Mouse (Mus musculus): ENCODE results near the gene Pawr. TPM values are rescaled to one million over a fixed set of nuclear protein-coding genes. Genes with fewer than 3 reads are reported as not detected.

The Pawr gene
- polyA plus RNA-seq, 1 experiment from 2014 or later, result 14.4 TPM

DNA sequence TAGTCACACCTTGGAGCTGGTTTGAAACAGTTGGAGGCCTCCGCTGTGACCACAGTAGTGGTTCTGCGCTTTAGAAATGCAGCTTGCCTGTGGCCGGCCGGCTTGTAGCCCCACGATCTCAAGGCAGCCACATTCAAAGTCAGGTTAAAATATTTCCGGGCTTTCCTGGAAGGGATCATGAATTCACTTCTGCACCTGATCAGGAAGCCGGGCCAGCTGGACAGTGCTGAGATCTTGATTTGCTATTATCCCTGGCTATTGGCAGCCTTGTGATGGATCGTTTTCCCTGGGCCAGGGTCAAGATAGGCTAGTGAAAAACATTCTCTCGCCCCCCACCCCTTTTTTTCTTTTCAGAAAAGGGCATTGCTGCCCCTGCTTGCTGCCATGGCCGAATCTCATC, 123.3 kb downstream of the Pawr start:
- 53% methylated on average over 10 of the region's 10 CpGs for WGBS
- no peaks in the 10 kb centered on the region for H3K36me3 ChIP-seq (ENCODE audit: control insufficient read depth, insufficient read depth, low read length)
- H3K27me3 ChIP-seq (ENCODE audit: control insufficient read depth, insufficient read depth, low read depth, low read length), result no peaks in the 10 kb centered on the region
- H3K4me3 ChIP-seq (ENCODE audit: low read length), result no peak overlapping the region
- H3K4me2 ChIP-seq (ENCODE audit: low read depth, low read length), result no peak overlapping the region
- H3K9ac ChIP-seq (ENCODE audit: low read length), result no peak overlapping the region
- no peak overlapping the region for H3K27ac ChIP-seq (ENCODE audit: low read length)
- H3K9me3 ChIP-seq (ENCODE audit: control insufficient read depth, low read length), result no peaks in the 10 kb centered on the region; the same call in 1 of the 2 replicates
- peaks cover 7% of the 10 kb centered on the region; the same call in 1 of the 2 replicates for H3K4me1 ChIP-seq (replicated peaks; ENCODE audit: control insufficient read depth, insufficient read depth, low read length)
- ATAC-seq (ENCODE audit: low read depth), result no peak

DNA sequence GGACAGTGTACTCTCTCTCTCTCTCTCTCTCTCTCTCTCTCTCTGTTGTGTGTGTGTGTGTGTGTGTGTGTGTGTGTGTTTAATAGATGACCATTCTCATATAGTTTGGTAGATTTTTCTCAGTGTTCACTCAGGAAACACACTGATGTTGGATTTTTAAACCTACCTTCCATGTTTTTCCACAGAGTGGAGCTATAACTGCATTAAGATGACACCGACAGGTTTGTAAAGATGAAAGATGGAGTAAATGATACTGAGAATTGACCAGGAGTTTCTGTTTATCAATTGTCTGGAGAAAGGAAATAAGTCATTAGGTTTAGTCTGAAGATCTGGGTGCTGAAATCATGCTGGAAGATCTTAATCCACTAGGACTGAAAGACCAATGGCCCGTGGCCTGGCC, 124.0 kb downstream of the Pawr start:
- H3K4me3 ChIP-seq (ENCODE audit: low read length), result no peak overlapping the region
- 70% methylated on average over 2 of the region's 2 CpGs for WGBS
- no peak overlapping the region for H3K27ac ChIP-seq (ENCODE audit: low read length)
- no peaks in the 10 kb centered on the region for H3K36me3 ChIP-seq (ENCODE audit: control insufficient read depth, insufficient read depth, low read length)
- H3K27me3 ChIP-seq (ENCODE audit: control insufficient read depth, insufficient read depth, low read depth, low read length), result no peaks in the 10 kb centered on the region
- no peak overlapping the region for H3K9ac ChIP-seq (ENCODE audit: low read length)
- no peak overlapping the region for H3K4me2 ChIP-seq (ENCODE audit: low read depth, low read length)
- no peak for ATAC-seq (ENCODE audit: low read depth)
- H3K4me1 ChIP-seq (replicated peaks; ENCODE audit: control insufficient read depth, insufficient read depth, low read length), result peaks cover 7% of the 10 kb centered on the region; the same call in 1 of the 2 replicates
- H3K9me3 ChIP-seq (ENCODE audit: control insufficient read depth, low read length), result no peaks in the 10 kb centered on the region; the same call in 1 of the 2 replicates

DNA sequence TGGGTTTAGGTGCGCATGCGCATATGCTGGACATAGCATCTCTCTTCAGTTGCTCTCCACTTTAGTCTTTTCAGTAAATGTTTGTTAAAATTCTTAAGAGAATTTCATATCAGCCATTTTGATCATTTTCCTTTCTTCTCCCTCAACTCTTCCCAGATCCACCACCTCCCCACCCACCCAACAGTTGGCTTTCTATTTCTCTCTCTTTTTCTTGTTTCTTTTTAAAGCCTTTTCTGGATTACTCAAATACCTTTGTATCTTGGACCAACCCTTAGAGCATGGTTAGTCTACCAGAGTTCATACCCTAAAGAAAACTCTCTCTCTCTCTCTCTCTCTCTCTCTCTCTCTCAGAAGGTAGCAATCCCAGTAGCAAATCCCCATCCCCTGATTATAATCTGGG, 125.1 kb downstream of the Pawr start:
- no peak overlapping the region for H3K4me3 ChIP-seq (ENCODE audit: low read length)
- no peak overlapping the region for H3K9ac ChIP-seq (ENCODE audit: low read length)
- H3K4me2 ChIP-seq (ENCODE audit: low read depth, low read length), result no peak overlapping the region
- WGBS, result 96% methylated on average over 2 of the region's 2 CpGs
- ATAC-seq (ENCODE audit: low read depth), result no peak
- no peak overlapping the region for H3K27ac ChIP-seq (ENCODE audit: low read length)
- H3K27me3 ChIP-seq (ENCODE audit: control insufficient read depth, insufficient read depth, low read depth, low read length), result no peaks in the 10 kb centered on the region
- H3K36me3 ChIP-seq (ENCODE audit: control insufficient read depth, insufficient read depth, low read length), result no peaks in the 10 kb centered on the region
- H3K9me3 ChIP-seq (ENCODE audit: control insufficient read depth, low read length), result no peaks in the 10 kb centered on the region; the same call in 1 of the 2 replicates
- peaks cover 7% of the 10 kb centered on the region; the same call in 1 of the 2 replicates for H3K4me1 ChIP-seq (replicated peaks; ENCODE audit: control insufficient read depth, insufficient read depth, low read length)

DNA sequence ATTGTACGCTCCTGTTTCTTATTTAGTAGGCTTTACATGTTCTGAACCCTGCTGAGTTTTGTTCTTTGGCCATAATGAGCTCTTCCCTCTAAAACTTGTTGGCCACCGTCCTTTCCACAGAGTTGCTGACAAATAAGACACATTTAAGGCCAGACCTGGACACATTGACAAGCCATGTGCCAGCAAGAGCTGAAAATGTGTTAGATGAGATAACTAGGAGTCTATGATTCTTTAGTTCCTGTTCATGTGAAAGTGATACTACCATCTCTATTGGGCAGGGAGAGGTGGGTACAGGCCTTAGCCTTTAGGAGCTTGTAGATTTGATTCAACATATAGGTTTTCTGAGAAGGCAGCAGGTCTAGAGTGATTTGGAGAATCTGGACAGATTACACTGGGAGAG, 129.9 kb downstream of the Pawr start:
- H3K4me3 ChIP-seq (ENCODE audit: low read length), result no peak overlapping the region
- WGBS, result 87% methylated on average over 2 of the region's 2 CpGs
- ATAC-seq (ENCODE audit: low read depth), result no peak
- no peaks in the 10 kb centered on the region for H3K9me3 ChIP-seq (ENCODE audit: control insufficient read depth, low read length)
- peaks cover 6% of the 10 kb centered on the region for H3K4me1 ChIP-seq (replicated peaks; ENCODE audit: control insufficient read depth, insufficient read depth, low read length)
- no peaks in the 10 kb centered on the region for H3K36me3 ChIP-seq (ENCODE audit: control insufficient read depth, insufficient read depth, low read length)
- H3K27me3 ChIP-seq (ENCODE audit: control insufficient read depth, insufficient read depth, low read depth, low read length), result no peaks in the 10 kb centered on the region
- H3K27ac ChIP-seq (ENCODE audit: low read length), result no peak overlapping the region
- no peak overlapping the region for H3K9ac ChIP-seq (ENCODE audit: low read length)
- no peak overlapping the region for H3K4me2 ChIP-seq (ENCODE audit: low read depth, low read length)

Small RNAs within 50 kb of the gene (microRNA-seq; reads per million reads assigned to microRNA genes)
- gene Gm25591, result not detected

Other genes starting within 250 kb of the Pawr start
- gene Ppp1r12a, start 169.9 kb upstream of the Pawr start, polyA plus RNA-seq (2015; fragmentation: Nextera tagmentation; extraction: Ambion mirVana), result 99.4 and 104 TPM in 2 replicates